Mouse (Mus musculus) megakaryocyte-erythroid progenitor cell, adult 5-6 weeks (primary cell): ENCODE measurements around the gene Prkcz. TPM values are rescaled to one million over a fixed set of nuclear protein-coding genes. Genes with fewer than 3 reads are reported as not detected.
A peak's percentile ranks its signal among the peaks of the same experiment; 100 is the strongest.

Source experiments
- ATAC-seq: replicated peaks from 2 replicates; pipeline ENCODE4 v1.8.0; 2016; ENCODE audit warnings: mild to moderate bottlenecking, inconsistent platforms; ENCODE audit not compliant: severe bottlenecking, poor library complexity, low FRiP score, low TSS enrichment
- total RNA-seq, 2 experiments: library from RNA; stranded (forward) in 1 of 2; stranded (reverse) in 1 of 2; fragments of 200-1000, 215-1000 nt in 1 of 2; fragments of >200 nt in 1 of 2; fragmentation: Nextera tagmentation in 1 of 2; gene quantifications; 2 replicates each; pipeline ENCODE4 v1.2.3; 2014 to 2017

Prkcz gene
- total RNA-seq, 2 experiments from 2014 or later = not detected

DNA sequence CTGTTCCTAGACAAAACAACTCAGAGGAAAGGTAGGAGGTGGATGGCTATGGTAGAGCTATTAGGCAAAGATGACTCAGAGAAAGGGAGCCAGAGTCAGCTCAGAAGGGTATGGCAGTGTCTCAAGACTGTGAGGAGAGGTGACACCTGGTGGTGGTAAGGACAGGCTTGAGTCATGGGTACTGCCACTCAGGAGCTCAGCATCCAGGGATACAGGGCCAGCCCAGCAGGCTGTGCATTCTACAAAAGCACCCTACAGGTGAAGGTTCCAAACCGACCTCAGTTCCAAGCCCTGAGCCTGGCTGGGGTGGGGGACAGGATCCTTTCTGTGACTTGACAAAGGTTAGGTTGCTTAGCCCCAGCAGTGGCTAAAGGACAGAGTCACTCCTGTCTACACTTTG lies 72.6 kb downstream of the Prkcz start:
- no peak for ATAC-seq

DNA sequence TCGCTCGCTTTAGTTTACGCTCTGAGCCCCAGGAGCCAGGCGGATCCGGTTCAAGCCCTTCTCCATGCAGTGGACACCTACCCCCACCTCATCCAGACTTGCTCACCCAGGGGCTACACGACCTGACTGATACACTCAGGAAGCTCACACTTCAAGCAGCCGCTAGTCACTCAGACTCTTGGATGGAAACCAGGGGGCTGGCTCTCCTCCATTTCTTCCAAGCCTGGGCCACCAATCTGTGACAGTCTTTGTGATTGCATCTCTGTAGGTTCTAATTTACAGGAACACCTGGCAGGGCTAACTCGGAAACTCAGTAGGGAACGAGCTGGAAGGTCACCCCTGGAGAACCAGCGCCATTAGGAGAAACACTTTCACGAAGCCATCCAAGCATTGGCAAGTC lies 73.4 kb downstream of the Prkcz start:
- ATAC-seq = no peak

DNA sequence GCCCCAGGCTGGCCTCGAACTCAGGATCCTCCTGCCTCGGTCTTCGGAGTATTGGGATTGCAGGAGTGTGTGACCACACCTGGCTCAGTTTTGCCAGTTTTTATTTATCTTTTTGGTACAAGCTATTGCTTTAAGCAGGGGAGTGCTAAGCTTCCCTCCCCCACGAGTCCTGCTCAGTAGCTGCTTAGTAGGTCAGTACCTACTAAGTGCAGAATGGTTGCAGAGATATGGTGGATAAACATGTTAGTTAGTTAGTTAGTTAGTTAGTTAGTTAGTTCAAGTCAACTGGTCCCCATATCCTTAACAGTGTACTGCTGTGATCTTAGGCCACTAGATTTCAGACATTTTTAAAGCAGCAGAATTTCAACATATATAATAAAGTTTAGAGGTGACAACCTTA lies 75.1 kb downstream of the Prkcz start:
- ATAC-seq = no peak

DNA sequence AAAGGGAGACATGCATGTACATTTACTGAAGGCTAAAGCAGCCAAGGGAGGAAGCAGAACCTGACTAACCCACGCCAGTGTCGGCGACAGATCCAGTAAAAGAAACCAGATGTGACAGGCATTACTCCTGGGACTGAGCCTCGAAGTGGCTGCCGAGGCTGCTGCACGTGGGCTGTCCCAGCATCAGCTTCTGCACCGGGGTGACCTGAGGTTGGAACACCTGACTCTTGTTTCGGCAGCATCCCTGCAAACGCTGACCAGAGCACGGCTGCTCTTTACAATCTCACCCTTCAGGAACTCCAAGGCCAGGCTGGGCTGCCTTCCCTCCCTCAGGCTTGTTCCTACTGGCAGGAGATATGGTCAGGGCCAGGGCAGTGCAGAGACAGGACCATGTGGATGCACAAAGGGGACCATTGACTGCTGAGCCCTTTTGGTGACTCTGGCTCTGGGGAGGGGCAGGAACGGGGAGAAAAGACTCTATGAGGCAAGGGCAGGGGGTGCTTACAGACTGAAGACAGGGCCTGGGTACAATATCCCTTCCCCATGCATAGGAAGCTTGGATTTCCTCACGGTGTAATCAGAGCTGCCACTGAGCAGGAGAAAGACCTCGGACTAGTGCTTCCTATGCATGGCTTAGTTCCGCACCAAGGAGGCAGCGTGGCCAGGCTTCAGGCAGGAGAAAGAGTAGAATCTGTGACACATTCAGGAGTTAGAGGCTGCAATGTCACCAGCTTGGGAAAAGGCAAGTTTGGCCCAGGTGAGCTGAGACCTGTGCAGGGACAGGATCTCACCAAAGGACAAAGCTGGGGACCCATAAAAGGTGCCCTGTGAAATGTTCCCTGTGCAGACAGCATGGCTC lies 76.4 kb downstream of the Prkcz start:
- no peak for ATAC-seq

DNA sequence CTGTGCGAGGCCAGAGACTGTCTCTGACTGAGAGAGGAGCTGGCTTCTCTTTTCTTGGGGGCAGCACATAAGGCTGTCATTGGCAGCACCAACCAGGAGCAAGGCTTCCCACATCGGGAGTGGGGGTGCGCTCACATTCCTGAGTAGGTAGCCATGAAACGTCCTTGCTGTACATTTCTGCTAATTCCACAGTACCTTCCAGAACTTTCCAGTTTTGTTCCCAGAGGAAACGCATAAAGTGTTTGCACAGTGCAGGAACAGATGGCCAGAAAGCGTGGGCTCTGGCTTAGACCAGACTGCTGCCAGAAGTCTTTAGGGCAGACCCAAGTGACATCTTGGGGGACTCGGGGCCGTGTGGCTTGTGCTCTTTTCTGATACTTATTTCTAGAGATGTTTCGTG lies 77.6 kb downstream of the Prkcz start:
- no peak for ATAC-seq

DNA sequence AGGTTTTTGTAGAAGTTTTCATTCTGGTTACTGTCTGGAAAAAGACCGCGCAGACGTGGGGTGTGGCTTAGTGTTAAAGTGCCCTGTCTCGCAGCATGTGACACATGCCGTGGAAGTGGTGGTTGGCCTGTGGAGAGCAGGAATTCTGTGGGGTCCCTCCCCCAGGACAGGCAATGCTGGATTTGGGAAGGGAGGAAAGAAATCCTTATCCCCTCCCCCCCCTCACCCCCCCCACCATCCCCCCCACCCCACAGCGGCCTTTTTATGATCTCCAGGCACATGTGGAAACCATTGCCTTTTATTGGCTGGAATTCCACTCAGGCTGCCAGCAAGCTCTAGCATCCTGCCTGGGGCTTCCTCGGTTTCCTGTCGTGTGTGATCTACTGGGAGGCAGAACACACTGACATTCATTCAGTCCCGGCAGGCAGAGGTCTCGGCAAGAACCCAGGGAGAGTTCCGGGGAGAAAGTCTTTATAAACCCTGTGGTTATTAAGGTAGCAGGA lies 78.1 kb downstream of the Prkcz start:
- ATAC-seq = no peak

DNA sequence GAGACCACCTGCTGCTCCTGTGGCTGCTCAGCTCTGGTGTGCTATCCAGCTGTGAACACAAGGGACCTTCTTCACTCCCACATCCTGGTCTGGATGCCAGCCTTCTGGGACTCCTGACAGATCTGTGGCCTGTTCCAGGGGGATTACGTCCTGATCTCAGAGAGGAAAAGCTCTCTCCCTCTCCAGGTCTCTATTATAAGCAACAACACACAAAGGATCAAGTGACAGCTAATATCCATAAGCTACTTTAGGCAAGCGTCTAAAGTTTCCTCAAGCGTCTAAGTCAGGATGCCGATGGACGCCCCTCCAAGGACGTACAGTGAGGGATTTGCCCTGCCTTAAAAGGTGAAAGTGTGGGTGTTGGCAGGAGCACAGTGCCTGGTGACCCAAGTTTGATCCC lies 78.9 kb downstream of the Prkcz start:
- no peak for ATAC-seq

DNA sequence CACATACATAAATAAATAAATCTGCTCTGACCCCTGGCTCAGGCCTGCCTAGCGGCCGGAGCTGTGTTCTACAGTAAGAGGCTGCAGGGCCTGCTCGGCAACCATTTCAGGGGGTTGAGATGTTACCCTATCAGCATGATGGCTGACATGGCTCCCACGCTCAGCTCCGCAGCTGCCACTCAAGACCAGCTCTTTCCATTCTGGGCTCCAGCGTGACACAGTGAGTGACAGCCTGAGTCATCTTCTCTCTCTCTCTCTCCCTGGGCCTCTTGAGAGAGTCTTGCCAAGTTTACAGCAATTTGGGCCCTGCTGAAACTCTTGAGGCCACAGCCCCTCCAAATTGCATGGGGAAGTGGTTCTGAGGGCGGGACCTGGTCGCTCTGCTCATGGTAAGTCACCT lies 79.5 kb downstream of the Prkcz start:
- ATAC-seq = no peak

DNA sequence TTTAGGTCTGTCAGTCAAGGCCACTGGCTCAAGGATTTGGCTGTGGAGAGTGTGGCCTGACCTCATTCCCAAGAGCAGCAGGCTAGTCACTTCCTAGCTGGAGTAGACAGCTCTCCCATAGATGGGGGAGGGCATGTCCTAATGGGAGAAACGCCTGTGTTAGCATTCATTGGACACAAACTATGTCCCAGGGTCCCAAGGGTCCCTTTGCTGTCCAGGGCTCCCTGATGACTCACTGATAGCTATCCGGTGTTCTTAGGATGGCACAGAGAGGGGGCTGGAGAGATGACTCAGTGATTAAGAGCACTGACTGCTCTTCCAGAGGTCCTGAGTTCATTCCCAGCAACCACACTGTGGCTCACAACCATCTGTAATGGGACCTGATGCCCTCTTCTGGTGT lies 79.9 kb downstream of the Prkcz start:
- ATAC-seq = no peak

DNA sequence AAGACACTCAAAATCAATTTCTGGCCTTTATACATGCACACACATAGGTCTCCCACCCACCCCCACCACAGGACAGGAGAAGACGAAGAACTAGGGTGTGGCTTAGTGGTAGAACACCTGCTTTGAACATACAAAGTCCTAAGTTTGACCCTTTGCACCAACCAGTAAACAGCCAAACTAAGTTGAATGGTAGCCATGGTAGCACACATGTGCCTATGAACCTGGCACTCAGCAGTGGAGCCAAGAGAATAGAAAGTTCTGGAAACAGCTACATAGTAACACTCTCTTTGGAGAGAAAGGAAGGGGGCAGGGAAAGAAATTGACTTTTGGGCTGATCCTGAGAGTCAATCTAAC lies 80.4 kb downstream of the Prkcz start:
- no peak for ATAC-seq

DNA sequence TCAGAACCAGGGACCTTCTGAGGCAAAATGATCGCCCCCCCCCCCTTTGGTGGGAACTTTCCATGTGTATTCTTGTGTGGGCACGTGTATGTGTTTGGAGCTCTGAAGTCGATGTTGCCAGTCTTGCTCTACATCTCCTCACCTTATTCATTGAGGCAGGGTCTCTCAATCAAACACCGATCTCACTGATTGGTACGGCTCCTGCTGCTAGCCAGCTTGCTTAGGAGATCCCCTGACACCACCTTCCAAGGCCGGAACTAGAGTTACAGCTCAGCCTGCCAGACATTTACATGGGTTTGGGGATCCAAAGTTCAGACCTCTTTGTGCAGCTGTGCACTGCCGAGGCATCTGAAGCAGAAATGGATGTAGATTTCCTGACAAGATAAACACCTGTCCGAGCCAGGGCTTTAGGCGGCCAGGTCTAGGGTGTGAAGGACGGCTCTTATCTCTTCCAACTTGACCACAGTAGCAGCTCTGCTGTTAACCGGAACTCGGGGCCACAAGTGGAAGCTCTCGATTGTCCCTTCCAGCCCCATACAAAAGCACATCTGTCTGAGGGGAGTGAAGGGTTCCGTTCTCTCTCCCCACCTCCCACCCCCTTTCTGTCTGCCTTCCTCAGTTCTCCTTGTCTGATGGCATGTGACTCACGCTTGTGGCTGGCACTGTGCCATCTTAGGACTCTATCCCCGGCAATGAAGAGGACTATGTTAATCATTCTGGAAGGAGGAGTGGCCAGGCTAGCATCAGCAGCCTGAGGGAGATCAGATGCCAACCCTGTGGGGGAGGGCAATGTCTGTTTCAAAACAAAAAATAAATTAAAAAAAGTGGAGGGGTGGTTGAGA lies 81.0 kb downstream of the Prkcz start:
- no peak for ATAC-seq

DNA sequence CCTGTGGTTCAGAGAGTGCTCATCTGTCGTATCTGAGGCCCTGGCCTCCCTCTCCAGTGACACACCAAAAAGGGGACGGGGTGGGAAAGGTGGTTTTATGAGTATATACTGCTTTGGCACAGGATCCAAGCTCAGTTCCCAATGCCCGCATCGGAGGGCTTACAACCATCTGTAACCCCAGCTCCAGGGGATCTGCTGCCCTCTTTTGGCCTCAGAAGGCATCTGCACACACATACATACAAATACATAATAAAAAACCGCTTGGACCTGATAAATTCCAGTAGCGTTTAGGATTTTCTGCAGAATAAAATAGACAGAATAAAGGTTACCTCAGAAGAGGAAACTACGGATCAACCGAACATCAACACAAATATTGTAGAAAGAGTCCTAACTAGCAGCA lies 82.1 kb downstream of the Prkcz start:
- ATAC-seq = no peak

DNA sequence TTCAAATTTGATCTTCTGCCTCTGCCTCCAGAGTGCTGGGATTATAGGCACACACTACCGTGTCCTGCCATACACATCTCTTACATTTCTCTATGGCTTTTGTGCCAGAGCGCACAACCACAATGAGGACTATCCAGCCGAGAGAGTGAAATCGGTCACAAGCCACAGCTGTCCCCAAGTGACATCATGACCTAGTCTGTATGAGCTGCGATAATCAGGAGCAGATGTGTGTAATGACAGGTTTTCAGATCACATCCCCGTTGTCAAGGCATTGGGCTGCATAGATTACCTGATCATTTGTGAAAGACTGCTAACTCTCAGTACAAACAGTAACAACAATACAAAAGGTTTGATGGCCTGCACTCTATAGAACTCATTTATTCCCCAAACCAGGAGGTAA lies 83.2 kb downstream of the Prkcz start:
- ATAC-seq = no peak

DNA sequence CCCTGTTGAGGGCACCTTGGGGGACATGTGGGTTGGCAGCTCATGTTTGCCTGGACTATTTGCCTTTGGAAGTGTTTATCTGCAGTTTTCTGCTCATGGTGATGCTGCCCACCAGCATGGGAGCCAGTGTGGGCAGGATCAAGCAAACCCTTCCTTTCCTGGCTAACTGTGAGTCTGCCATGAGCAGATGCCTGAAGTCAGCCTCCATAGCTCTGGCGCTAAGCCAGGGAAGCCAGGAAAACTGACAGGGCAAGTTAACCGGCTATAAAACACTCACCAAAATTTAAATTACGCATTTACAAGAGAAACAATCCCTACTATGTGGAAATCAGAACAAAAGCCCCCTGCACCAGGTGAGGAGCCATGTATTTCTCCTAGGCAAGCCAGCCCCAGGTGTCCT lies 86.3 kb downstream of the Prkcz start:
- no peak for ATAC-seq

DNA sequence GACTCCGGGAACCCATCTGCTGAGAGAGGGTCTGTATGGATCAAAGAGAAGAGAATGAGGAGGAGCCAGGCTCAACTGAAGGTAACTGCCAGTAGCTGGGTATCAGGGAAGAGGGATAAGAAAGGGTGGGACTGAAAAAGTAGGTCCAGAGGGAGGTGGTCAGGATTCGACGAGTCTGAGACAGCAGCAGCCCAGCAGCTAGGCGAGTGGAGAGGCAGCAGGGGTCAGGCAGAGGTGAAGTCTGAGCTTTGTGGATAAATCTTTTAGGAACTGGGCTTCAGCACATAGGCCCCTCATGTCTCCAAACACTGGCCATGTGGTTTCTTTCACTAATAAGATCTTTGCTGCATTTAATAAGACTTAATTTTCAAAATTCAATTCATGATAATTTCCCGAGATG lies 86.7 kb downstream of the Prkcz start:
- ATAC-seq = no peak

DNA sequence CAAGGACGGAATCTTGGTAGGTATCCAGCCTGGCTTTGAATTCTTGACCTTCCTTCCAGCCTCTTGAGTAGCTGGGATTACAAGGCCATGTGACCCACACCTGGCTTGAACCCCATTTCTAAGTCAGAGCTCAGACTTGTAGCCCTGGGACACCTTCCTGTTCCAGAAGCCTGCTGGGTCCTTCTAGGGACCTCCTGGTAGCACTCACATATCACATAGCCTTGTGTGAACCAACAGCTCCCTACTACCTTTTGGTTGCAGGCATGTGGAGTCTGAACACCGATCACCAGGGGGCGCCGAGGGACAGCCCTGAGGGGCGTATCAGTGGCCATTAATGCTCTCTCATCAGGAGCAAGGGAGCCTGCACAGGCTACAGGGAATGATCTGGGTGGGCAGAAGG lies 92.8 kb downstream of the Prkcz start:
- ATAC-seq = peak; percentile 63; the same call in 1 of the 2 replicates

DNA sequence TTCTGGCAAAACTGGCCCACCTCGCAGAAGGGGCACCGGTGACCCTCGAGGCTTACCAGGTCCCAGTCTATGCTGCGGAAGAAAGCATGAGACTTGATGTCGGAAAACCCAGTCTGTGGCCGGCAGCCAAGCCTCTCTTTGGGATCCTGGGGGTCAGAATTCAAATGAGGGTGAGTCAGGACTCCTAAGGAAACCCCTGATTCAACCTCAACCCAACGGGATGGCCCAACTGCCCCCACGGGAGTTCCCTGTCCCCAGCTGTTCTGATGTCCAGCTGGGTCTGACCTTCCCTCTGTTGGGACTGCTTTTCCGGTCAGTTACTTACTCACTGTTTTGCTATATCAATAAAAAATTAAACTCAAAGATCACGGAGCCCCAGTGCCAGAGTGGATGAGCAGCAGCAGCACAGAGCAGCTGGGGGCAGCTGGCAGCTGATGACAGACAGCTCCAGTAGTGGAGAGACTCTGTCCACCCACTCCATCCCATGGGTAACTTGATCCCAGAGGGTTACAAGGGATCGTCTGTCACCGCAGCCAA lies 93.5 kb downstream of the Prkcz start:
- ATAC-seq = no peak

DNA sequence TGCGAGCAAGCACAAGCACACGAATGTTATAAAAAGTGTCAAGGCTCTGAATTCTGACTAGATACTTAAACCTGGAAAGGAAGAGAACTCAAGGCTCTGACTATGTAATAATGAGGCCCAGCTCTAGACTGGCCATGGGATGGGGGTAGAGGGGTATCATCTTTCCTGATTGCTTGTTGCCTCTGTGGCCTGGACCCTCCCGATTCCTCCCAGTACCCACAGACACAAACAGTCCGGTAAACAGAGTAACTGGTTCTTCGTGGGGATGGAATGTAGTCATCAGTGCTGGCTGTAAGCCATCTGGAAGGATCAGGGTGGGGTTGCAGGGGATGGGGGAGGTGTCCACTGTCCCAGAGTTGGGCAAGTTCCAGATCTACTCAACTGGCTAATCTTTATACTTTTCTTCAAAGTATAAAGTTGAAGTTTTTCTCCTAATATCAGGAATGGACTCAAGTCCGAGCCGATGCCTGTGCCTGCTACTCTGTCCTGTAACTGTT lies 94.1 kb downstream of the Prkcz start:
- no peak for ATAC-seq

DNA sequence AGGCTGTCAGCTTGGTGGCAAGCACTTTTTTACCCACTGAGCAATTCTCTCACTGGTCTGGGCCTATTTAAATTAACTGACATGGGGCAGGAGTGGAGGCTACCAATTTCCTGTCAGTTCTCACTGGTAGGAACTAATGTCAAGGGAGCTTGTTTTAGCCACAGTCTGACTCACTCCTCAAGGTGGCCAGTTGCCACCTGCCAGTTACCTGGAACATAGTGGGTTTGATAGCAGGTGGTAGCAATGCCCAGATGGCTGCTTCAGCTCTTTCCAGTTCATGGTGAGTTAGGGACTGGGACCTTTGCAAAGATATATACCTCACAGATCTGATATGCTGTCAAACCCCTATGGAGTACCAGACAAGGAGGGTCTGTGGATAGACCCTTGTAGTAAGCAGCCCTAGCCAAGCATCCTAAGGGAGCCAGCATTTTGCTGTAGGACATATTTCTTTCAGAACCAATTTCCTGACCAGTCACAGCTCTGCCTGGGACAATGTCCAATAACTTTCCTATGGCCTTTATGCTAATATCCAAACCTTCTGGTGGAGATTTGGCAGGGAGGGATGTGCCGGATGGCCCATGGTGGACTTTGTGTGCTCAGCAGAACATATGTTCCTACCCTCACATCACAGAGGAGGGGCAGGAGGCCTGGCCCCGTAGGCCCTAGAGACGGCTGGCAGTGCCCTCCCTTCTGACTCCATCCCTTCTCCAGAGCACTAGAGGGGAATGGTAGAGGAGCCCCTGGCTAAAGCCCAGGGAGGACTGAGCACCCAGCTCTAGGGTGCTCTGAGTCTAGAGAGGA lies 96.4 kb downstream of the Prkcz start:
- ATAC-seq = no peak

DNA sequence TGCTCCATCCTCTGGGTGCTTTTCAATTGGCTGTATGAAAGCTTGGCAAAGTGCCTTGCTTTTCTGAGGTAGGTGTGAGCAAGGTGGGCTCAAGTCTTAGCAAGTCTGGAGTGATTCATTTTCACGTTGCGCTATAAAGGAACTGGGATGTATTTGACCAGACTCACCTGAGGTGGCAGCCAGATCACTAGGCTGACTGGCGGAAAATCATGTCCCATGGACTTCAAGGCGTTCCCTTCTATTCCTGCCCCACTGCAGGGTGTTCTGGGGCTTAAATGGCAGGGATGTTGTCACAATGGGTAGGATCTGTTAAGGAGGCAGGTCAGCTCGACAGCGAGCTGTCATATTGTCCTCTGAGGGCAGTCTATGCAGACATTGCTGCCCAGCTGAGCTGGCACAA lies 108.9 kb downstream of the Prkcz start:
- no peak for ATAC-seq
